Mouse (Mus musculus): ENCODE data around the gene Foxm1. TPM values are rescaled to one million over a fixed set of nuclear protein-coding genes. Genes with fewer than 3 reads are reported as not detected.
A peak's percentile ranks its signal among the peaks of the same experiment; 100 is the strongest.

The Foxm1 gene
- polyA plus RNA-seq, 1 experiment: 10.8 TPM

GRCm38 (mm10) chr6:128338876-128339275 lies 23.9 kb upstream of the Foxm1 start:
- Histone ChIP-seq H3K27me3 (ENCODE audit: control insufficient read depth, insufficient read depth, low read length) (no peaks in the 10 kb centered on the region), H3K4me1 (ENCODE audit: control insufficient read depth, insufficient read depth, insufficient read length) (no peaks in the 10 kb centered on the region; the same call in 1 of the 2 replicates), H3K4me3 (ENCODE audit: extremely low read depth, insufficient read depth, insufficient read length) (no peak overlapping the region), H3K27ac (ENCODE audit: insufficient read depth, low read length) (no peak overlapping the region), H3K36me3 (ENCODE audit: control insufficient read depth, insufficient read depth, low read length) (no peaks in the 10 kb centered on the region)
- 72% methylated on average over 5 of the region's 5 CpGs for WGBS
- no peak for TF ChIP-seq CTCF (IDR thresholded peaks at IDR 0.05; ENCODE audit: extremely low read depth, insufficient read depth, insufficient read length, insufficient replicate concordance)
- no peak for TF ChIP-seq POLR2A (IDR thresholded peaks at IDR 0.05; ENCODE audit: low read depth, low read length)
- DNase-seq (ENCODE audit: low read depth in 1 of 2, low spot score in 2 of 2): no peak

GRCm38 (mm10) chr6:128341956-128342723 lies 20.6 kb upstream of the Foxm1 start:
- Histone ChIP-seq H3K4me3 (ENCODE audit: extremely low read depth, insufficient read depth, insufficient read length) (no peak overlapping the region), H3K27me3 (ENCODE audit: control insufficient read depth, insufficient read depth, low read length) (no peaks in the 10 kb centered on the region), H3K36me3 (ENCODE audit: control insufficient read depth, insufficient read depth, low read length) (no peaks in the 10 kb centered on the region), H3K27ac (ENCODE audit: insufficient read depth, low read length) (no peak overlapping the region), H3K4me1 (ENCODE audit: control insufficient read depth, insufficient read depth, insufficient read length) (no peaks in the 10 kb centered on the region)
- no peak for DNase-seq (ENCODE audit: low read depth in 1 of 2, low spot score in 2 of 2)
- TF ChIP-seq CTCF (IDR thresholded peaks at IDR 0.05; ENCODE audit: extremely low read depth, insufficient read depth, insufficient read length, insufficient replicate concordance): no peak
- 90% methylated on average over 11 of the region's 11 CpGs for WGBS

DNA sequence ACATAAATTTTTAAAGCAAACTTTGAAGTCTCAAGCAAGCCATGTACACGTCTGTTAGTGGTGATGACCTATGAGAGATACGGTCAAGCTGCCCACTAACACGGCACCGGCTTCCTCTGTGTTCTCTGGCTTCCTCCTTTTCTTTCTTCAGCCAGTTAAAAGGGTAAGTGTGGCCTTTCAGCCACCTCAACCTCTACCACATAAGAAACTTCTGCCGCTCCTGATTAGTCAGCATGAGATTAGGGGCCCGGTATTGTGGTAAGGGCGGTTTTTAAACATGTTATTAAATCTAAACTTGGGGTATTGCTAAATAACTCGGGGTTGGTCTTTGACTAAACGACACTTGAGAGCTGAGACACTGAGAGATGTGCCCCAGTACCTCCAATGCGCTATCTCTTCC lies 17.1 kb upstream of the Foxm1 start:
- no peak for DNase-seq (ENCODE audit: low read depth in 1 of 2, low spot score in 2 of 2)
- H3K4me1 ChIP-seq (ENCODE audit: control insufficient read depth, insufficient read depth, insufficient read length): no peaks in the 10 kb centered on the region; the same call in 1 of the 2 replicates
- H3K4me3 ChIP-seq (ENCODE audit: extremely low read depth, insufficient read depth, insufficient read length): no peak overlapping the region
- no peaks in the 10 kb centered on the region for H3K27me3 ChIP-seq (ENCODE audit: control insufficient read depth, insufficient read depth, low read length)
- no peak for TF ChIP-seq POLR2A (IDR thresholded peaks at IDR 0.05; ENCODE audit: low read depth, low read length)
- no peak for TF ChIP-seq CTCF (IDR thresholded peaks at IDR 0.05; ENCODE audit: extremely low read depth, insufficient read depth, insufficient read length, insufficient replicate concordance)
- H3K27ac ChIP-seq (ENCODE audit: insufficient read depth, low read length): no peak overlapping the region
- H3K36me3 ChIP-seq (ENCODE audit: control insufficient read depth, insufficient read depth, low read length): no peaks in the 10 kb centered on the region
- 16% methylated on average over 10 of the region's 10 CpGs for WGBS

DNA sequence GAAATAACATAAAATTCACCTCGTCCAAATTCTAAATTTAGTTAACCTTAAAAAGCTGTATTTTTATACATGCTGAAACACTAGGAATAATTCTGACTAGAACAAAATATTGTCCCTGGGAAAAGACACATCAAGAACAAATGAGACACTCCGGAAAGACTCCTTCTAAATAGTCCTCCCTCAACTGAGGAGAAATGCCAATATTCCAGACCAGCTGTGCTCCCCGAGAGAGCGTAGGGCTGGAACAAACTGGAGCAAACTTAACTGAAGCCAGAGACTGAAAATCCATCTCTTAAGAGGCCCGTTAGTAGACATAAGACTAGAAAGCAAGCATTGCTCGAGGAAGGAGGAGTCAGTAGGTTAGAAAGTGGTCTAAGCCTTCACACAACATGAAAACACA lies 16.0 kb upstream of the Foxm1 start:
- Histone ChIP-seq H3K4me3 (ENCODE audit: extremely low read depth, insufficient read depth, insufficient read length) (no peak overlapping the region), H3K27ac (ENCODE audit: insufficient read depth, low read length) (no peak overlapping the region), H3K4me1 (ENCODE audit: control insufficient read depth, insufficient read depth, insufficient read length) (no peaks in the 10 kb centered on the region; the same call in 1 of the 2 replicates), H3K36me3 (ENCODE audit: control insufficient read depth, insufficient read depth, low read length) (no peaks in the 10 kb centered on the region), H3K27me3 (ENCODE audit: control insufficient read depth, insufficient read depth, low read length) (no peaks in the 10 kb centered on the region)
- 86% methylated on average over 6 of the region's 6 CpGs for WGBS
- no peak for DNase-seq (ENCODE audit: low read depth in 1 of 2, low spot score in 2 of 2)
- no peak for TF ChIP-seq CTCF (IDR thresholded peaks at IDR 0.05; ENCODE audit: extremely low read depth, insufficient read depth, insufficient read length, insufficient replicate concordance)
- no peak for TF ChIP-seq POLR2A (IDR thresholded peaks at IDR 0.05; ENCODE audit: low read depth, low read length)

GRCm38 (mm10) chr6:128349711-128350110 lies 13.1 kb upstream of the Foxm1 start:
- H3K36me3 ChIP-seq (ENCODE audit: control insufficient read depth, insufficient read depth, low read length): no peaks in the 10 kb centered on the region
- no peak for DNase-seq (ENCODE audit: low read depth in 1 of 2, low spot score in 2 of 2)
- no peak overlapping the region; the same call in 1 of the 2 replicates for H3K27ac ChIP-seq (ENCODE audit: insufficient read depth, low read length)
- H3K4me3 ChIP-seq (ENCODE audit: extremely low read depth, insufficient read depth, insufficient read length): no peak overlapping the region
- WGBS: 22% methylated on average over 7 of the region's 7 CpGs
- no peaks in the 10 kb centered on the region for H3K27me3 ChIP-seq (ENCODE audit: control insufficient read depth, insufficient read depth, low read length)
- no peaks in the 10 kb centered on the region; the same call in 1 of the 2 replicates for H3K4me1 ChIP-seq (ENCODE audit: control insufficient read depth, insufficient read depth, insufficient read length)
- TF ChIP-seq CTCF (IDR thresholded peaks at IDR 0.05; ENCODE audit: extremely low read depth, insufficient read depth, insufficient read length, insufficient replicate concordance) (no peak), POLR2A (IDR thresholded peaks at IDR 0.05; ENCODE audit: low read depth, low read length) (no peak)

- 66% methylated on average over 3 of the region's 3 CpGs for WGBS
- peaks cover 4% of the 10 kb centered on the region; the same call in 1 of the 2 replicates for H3K4me1 ChIP-seq (ENCODE audit: control insufficient read depth, insufficient read depth, insufficient read length)
- no peak overlapping the region for H3K4me3 ChIP-seq (ENCODE audit: extremely low read depth, insufficient read depth, insufficient read length)
- DNase-seq (ENCODE audit: low read depth in 1 of 2, low spot score in 2 of 2): no peak
- peaks cover 4% of the 10 kb centered on the region; the same call in 1 of the 2 replicates for H3K27me3 ChIP-seq (ENCODE audit: control insufficient read depth, insufficient read depth, low read length)
- peaks cover 5% of the 10 kb centered on the region; the same call in 1 of the 2 replicates for H3K36me3 ChIP-seq (ENCODE audit: control insufficient read depth, insufficient read depth, low read length)
- TF ChIP-seq POLR2A (IDR thresholded peaks at IDR 0.05; ENCODE audit: low read depth, low read length) (no peak), CTCF (IDR thresholded peaks at IDR 0.05; ENCODE audit: extremely low read depth, insufficient read depth, insufficient read length, insufficient replicate concordance) (no peak)
- H3K27ac ChIP-seq (ENCODE audit: insufficient read depth, low read length): no peak overlapping the region
These were observed 8.6 kb upstream of the Foxm1 start for GRCm38 (mm10) chr6:128354140-128354539.

GRCm38 (mm10) chr6:128355201-128355681 lies 7.5 kb upstream of the Foxm1 start:
- TF ChIP-seq CTCF (IDR thresholded peaks at IDR 0.05; ENCODE audit: extremely low read depth, insufficient read depth, insufficient read length, insufficient replicate concordance) (no peak), POLR2A (IDR thresholded peaks at IDR 0.05; ENCODE audit: low read depth, low read length) (no peak)
- Histone ChIP-seq H3K4me1 (ENCODE audit: control insufficient read depth, insufficient read depth, insufficient read length) (peaks cover 4% of the 10 kb centered on the region; the same call in 1 of the 2 replicates), H3K27ac (ENCODE audit: insufficient read depth, low read length) (peak overlapping the region; percentile 33; the same call in 1 of the 2 replicates), H3K36me3 (ENCODE audit: control insufficient read depth, insufficient read depth, low read length) (peaks cover 5% of the 10 kb centered on the region; the same call in 1 of the 2 replicates), H3K27me3 (ENCODE audit: control insufficient read depth, insufficient read depth, low read length) (peaks cover 4% of the 10 kb centered on the region; the same call in 1 of the 2 replicates), H3K4me3 (ENCODE audit: extremely low read depth, insufficient read depth, insufficient read length) (peak overlapping the region; percentile 84)
- WGBS: 1% methylated on average over 28 of the region's 28 CpGs
- no peak for DNase-seq (ENCODE audit: low read depth in 1 of 2, low spot score in 2 of 2)

Measured in spleen, adult 2 months (tissue).